Mouse (Mus musculus): ENCODE measurements around the gene Cabp4.
A peak's percentile ranks its signal among the peaks of the same experiment; 100 is the strongest.
"Not testable (repeated sequence)": the region's sequence is repeated elsewhere in the genome, so short reads cannot be mapped to it uniquely, and the experiment has no call there.

The Cabp4 gene

DNA sequence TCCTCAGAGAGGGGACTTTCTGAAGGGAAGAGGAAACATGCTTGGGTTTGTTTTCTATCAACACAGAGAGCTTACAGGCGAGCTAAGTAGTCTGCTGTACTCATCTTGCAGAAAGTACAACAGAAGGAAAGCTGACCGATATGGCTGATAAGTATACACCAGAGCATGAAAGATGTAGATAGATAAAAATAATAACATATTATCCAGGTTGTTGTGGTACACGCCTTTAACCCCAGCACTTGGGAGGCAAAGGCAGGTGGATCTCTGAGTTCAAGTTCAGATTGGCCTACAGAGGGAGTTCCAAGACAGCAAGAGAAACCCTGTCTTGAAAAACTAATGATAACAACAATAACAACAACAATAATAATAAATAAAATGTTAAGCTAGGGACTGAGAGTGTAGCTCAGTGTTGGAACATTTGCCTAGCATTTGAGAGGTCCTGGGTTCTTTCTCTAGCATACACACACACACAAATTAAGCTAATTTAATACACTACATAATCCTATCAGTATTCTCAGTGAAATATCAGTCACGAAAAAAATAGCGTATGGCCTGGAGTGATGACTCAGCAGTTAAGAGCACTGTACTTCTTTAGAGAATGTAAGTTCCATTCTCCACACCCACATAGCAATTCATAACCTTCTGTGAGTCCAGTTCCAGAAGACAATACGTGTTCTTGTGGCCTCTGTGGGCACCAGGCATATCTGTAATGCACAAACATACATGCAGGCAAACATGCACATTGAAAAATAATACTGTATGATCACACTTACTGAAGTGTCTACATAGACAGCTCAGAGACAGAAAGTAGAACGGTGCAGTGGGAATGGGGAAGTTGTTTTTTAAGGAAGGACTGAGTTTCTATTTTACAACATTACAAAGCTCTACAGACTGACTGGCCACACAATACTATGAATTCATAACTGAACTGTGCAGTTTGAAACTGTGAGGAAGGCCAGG, 21.1 kb downstream of the Cabp4 start:
- DNase-seq = no peak

GRCm38 (mm10) chr19:4121896-4122295, 21.9 kb downstream of the Cabp4 start:
- not testable (repeated sequence) for DNase-seq

DNA sequence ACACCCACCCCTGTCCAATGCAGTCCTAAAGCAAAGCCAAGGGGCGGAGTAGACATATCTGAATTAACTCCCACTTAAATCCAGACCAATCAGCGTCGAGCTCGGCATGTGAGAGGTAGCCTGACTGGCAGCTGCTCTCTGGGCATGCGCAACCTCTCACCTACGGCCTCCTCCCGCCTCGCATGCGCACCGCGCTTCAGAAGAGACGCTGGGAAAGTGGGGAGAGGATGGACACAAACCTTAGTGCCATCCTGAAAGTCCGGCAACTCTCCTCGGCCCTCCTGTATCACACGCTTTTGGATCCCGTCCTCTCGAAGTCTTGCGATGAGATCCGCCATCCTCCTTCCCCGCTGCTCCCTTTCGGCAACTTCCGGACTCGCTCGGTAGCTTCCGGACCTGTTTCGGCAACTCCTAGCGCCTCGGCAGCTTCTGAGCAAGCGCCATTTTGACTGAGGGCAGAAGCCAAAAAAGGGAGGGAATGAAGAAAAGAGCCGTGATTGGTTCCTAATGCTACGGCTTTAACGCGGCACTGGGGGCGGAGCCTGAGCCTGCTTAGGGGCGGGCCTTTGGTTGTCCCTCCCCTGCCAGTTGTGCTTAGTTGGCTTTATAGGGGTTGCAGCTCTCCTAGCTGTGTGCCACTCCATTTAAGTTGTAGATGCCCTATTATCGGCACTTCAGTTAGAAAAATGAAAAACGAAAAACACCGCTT, 22.6 kb downstream of the Cabp4 start:
- peak; percentile 97 for DNase-seq

DNA sequence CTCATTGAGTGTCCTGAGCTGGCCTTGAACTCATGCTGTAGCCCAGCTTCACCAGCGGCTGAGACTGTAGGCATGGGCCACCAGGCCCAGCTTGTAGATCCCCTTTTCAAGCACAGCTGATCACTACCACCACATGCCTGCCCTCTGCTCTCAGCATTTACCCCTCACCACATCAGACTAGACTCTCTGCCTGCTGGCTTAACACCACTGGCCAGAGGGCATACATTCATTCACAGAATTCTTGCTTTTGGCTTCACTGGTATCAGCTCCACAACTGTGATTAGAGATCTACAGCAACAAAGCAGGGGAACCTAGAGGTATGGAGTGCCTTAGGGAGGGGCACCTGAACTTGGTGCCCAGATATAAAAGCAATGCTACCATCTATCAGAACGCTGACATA, 23.3 kb downstream of the Cabp4 start:
- DNase-seq = no peak

DNA sequence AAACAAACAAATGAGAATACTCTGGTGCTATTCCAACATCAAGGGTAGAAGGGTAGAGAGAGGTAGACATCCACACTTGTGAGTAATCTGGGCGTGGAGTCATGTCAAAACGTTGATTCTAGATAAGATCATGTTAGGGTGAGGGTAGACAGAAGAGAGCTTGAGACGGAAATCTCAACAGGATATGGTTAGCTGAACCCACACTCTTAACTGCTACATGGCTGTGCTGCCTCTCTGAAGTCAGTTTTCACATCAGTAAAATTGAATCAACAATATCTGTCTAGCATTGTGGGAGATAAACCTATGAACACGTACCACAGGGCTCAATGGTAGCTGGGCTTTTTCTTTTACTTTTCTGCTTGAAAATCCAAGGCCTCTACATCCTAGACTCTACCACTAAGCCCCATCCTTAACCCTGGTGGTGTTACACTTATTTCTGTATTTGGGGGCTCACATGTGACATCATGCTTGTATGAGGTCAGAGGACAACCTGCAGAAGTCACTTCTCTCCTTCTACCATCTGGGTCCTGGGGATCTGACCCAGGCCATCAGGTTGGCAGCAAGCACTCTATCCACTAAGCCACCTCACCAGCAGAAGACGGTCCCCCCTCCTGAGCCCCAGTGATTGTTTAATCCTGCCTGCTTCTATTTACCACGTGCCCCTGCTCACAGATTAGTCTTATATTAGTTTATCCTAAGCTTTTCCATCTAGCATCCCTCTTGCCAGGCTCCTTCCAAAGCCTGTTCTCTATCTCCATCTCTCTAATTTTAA, 23.9 kb downstream of the Cabp4 start:
- no peak for DNase-seq

- no peak for DNase-seq
Observed at GRCm38 (mm10) chr19:4118350-4118749, 25.5 kb downstream of the Cabp4 start.

DNA sequence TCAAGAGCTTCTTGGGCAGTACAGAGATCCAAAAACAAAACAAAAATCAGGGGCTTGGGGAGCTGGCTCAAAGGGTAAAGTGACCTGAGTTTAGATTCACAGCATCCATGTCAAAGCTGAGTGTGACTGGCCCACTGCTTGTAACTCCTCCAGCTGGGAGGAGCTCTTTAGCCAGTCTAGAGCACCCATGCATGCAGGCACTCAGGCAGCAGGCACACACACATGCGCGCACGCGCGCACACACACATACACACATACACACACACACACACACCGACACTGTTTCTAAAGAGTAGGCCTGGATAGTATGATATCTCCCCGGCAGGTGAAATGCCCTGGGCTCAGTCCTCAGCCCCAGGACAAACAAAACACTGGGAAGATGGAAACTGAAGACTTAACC, 26.8 kb downstream of the Cabp4 start:
- no peak for DNase-seq

- DNase-seq = no peak
Observed at GRCm38 (mm10) chr19:4115816-4116215, 28.0 kb downstream of the Cabp4 start.

DNA sequence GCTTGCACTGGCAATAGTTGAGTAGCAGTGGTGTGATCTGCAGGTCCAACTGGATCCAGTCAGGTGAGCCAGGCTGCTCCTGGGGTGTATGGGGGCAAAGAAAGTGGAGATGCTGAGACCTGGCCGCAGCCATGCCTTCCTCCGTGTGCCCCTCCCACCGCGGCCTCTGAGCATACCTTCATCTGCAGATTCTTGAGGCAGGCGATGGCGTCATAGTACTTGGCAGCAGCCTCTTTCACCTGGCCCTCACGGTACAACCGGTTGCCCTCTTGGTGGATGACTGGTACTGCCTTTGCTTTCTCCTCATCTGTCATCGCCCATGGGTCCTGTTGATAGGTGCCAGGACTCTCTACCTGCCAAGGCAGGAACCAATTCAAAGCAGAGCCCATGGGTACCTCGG, 28.7 kb downstream of the Cabp4 start:
- DNase-seq = no peak

DNA sequence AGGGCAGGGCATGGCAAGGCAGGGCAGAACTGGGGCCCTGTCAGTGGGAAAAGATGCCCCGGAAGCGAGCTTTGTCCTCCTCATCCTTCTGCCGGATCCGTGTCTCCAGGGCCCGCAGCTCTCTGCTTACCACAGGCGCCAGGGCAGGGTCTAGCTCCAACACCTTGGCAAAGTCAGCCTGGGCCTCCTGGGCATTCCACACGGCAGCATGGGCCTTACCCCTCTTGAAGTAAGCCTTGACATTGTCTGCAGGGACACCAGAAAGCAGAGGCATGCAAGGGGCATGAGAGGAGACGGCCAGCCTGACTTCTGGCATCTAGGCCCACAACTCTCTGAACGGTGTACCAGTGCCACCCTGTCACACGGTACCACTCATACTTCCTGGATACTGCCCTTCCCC, 29.3 kb downstream of the Cabp4 start:
- DNase-seq = no peak

GRCm38 (mm10) chr19:4113806-4114230, 30.0 kb downstream of the Cabp4 start:
- DNase-seq = no peak

- DNase-seq = peak; percentile 65
Observed at GRCm38 (mm10) chr19:4113186-4113805, 30.5 kb downstream of the Cabp4 start.

DNA sequence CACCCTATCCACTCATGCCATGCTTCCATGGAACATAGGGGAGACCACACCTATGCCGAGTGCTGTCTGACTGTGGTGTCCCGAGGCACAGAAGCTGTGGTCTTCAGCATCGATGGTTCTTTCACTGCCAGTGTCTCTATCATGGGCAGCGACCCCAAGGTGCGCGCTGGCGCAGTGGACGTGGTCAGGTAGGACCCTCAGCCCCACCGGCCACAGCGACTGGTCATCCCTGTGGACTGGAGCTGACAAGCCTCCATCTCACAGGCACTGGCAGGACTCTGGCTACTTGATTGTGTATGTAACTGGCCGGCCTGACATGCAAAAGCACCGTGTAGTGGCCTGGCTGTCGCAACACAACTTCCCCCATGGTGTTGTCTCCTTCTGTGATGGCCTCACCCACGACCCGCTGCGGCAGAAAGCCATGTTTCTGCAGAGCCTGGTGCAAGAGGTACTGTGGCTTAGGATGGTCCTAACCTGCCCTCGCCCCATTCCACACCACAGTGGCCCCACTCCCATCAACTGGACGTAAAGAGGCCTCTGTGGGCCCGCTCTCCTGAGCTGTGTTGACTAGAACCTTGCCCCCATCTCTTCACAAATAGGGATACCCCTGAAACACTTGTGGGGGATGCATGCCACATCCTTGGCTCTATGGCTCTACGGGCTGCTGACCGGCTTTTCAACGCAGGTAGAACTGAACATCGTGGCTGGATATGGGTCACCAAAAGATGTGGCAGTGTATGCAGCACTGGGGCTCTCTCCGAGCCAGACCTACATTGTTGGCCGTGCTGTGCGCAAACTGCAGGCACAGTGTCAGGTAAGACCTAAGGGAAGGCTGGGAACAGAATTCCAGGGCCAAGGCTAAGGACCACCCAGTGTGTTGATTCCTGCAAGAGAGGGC, 31.5 kb downstream of the Cabp4 start:
- DNase-seq = no peak

DNA sequence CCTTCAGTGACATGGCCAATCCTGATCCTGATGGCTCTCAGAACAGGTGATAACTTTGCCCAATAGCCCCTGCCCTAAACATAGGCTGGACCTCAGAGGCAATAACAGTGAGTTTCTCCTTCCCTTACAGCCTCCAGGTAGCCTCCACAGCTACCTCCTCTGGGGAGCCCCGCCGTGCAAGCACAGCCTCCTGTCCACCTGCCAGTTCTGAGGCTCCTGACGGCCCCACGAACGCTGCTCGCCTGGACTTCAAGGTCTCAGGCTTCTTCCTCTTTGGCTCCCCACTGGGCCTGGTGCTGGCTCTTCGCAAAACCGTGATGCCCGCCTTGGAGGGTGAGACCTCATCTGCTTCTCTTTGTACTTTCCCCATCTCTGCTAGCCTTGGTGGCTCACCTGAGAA, 35.3 kb downstream of the Cabp4 start:
- DNase-seq = no peak

DNA sequence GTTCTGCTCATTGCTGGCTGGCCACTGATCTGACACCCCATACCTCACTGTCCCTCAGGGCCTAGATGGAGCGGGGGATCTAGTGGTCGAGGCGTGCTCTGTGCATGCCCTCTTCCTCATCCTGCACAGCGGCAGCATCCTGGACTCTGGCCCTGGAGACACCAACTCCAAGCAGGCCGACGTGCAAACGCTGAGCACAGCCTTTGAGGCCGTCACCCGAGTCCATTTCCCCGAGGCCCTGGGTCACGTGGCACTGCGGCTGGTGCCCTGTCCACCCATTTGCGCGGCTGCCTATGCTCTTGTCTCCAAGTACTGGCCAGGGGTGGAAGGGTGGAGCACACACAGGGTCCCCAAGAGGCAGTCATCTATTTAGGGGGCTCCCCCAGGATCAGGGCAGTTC, 37.2 kb downstream of the Cabp4 start:
- DNase-seq = no peak

DNA sequence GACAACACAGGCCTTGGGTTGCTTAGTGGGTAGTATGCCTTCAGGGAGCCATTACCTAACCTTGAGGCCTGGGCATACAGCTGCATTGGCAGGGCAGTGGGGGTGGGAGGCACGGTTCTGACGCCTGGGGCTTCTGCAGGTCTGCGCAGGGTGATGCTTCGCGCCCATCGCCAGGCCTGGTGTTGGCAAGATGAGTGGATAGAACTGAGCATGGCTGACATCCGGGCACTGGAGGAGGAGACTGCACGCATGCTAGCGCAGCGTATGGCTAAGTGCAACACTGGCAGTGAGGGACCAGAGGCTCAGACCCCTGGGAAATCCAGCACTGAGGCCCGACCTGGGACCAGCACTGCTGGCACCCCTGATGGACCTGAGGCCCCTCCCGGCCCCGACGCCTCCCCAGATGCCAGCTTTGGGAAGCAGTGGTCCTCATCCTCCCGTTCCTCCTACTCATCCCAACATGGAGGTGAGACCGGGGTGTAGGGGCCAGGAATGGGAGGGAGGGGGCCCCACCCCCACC, 39.1 kb downstream of the Cabp4 start:
- no peak for DNase-seq

GRCm38 (mm10) chr19:4103792-4104191, 40.0 kb downstream of the Cabp4 start:
- DNase-seq = no peak

DNA sequence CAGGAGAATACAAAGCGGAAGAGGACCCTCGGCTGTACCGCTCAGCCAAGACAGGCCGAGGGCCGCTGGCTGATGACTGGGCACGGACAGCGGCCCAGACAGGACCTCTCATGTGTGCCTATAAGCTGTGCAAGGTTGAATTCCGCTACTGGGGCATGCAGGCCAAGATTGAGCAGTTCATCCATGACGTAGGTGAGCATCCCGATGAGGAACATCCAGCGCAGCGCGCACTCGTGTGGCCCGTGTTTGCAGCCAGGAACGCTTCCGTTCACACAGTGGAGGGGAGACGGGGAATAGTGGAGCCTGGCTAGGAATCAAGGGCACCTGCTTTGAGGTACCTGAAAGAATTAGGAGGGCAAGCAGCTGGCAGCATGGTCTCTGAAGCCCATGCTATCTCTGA, 40.5 kb downstream of the Cabp4 start:
- DNase-seq = no peak

GRCm38 (mm10) chr19:4102626-4103025, 41.2 kb downstream of the Cabp4 start:
- DNase-seq = no peak

GRCm38 (mm10) chr19:4102049-4102448, 41.8 kb downstream of the Cabp4 start:
- DNase-seq = no peak

GRCm38 (mm10) chr19:4101466-4101865, 42.4 kb downstream of the Cabp4 start:
- DNase-seq = no peak
